Mouse (Mus musculus) cerebellum, postnatal 25 days (tissue): ENCODE data around the gene Map3k6.
A peak's percentile ranks its signal among the peaks of the same experiment; 100 is the strongest.

Experiments used
- DNase-seq, 2 experiments: peaks; one replicate each; pipeline ENCODE4 v3.0.0; 2021; ENCODE audit warnings: mixed read lengths in 2 of 2

Gene Map3k6

DNA sequence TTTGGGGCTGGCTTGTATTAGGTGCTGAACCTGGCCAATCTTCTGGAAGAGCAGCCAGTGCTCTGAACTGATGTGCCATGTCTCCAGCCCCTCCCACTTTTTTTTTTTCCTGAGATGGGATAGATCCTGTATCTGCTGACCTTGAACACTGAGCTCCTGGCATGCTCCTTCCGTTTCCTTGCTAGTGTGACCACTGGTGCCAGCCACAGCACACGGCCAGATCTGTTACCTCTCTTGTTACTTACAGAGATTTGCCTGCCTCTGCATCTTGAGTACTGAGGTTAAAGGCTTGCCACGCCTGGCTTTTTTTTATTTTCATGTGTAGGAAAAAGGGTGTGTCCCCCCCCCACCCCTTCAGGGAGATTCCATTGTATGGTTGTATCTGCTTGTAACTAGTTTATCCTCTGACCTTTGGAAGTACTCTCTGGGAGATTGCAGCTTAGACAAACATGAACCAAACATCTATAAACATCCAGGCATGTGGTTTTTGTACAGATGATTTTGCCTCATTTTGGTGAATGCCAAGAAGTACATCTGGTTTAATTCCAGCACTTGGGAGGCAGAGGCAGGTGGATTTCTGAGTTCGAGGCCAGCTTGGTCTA, 46.0 kb downstream of the Map3k6 start:
- DNase-seq, result no peak

DNA sequence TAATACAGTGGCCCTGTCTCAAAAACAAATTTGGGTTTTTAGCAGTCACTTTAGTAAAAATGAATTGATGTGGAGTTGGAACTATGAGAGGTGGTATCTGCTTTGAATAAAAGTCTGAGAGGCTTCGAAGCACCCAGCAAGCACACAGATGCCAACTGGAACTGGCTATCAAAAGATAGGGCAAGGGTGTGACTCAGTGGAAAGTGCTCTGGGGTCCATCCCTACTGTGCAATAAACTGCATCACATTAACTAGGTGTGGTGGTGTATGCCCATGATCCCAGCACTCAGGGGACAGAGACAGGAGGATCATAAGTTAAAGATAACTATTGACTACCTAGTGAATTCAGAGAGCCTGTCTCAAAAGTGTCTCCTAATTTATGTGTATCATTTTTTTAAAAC, 50.6 kb downstream of the Map3k6 start:
- DNase-seq, result no peak

DNA sequence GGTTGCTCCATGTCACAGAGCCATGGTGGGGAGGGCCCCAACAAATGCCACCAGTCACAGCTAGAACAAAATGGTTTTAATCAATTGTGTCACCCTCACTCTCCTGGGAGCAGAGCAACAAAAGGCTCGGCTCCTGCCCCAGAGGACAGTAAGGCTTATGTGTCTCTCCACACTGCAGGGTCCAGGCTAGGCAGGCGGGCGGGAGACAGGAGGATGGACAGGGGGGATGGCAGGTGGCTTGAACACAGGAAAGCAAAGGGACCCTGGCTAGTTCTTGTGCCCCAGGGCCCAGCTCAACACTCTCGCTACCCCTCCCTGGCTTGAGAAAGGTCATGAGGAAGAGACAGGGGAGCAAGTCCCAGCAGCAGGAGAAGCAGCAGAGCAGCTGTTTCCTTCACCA, 51.8 kb downstream of the Map3k6 start:
- no peak for DNase-seq

DNA sequence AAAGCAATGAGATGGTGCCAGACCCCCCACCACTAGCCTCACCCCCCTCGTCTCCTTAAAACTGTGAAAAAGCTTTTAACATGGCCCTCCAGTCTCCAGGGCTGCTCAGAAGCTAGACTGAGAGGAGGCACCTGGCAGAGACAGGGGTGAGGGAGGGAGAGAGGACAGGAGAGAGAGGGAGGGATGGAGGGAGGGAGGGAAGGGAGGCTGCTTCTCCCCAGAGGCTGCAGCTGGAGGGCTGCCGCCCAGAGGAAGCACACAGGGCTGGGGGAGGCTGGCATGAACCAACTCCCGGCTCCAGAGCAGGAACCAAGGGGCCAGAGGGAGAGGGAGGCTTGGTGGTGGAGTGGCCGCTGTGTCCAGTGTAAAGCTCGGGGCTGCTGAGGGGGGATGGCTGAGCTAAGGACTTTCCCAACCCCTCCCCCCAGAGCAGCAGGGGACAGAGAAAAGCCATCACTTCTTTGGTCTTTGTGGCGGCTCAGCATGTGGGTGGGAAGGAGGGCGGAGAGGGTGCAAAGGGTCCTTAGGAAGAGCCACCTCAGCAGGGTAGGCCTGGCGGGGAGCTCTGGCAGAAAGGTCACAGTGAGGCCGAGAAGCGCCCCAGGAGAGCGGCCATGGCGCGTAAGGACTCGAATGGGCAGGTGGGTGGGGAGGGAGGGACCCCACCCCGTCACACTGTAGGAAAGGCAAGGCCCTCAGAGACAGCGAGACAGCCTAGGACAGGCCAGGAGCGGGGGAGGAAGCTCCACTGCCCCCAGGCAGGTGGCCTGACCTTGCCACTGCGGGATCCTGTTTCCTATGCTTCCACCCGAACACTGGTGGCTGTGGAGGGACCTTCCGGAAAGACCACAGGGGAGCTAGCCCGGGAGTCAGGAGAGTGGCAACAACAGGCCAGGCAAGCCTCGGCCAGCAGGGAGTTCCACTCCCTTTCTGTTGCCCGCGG, 52.6 kb downstream of the Map3k6 start:
- DNase-seq, result no peak

DNA sequence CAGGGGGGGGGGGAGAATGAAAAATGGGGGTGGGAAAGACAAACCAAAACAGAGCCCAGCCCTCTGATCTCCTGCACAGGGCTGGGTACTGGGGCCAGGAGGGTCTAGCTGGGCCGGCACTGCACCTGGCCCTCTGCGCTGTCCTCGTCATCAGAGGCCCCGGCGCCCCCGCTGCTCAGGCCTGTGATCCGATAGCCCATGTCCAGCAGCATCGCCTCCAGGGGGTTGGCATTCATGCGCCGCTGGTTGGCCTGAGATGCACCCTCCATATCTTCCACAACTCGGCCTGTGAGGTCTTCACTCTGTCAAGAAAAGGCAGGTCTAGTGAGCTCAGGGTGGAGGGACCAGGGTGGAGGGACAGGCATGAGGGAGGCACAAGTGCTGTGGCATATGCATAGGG, 53.5 kb downstream of the Map3k6 start:
- DNase-seq, result no peak

DNA sequence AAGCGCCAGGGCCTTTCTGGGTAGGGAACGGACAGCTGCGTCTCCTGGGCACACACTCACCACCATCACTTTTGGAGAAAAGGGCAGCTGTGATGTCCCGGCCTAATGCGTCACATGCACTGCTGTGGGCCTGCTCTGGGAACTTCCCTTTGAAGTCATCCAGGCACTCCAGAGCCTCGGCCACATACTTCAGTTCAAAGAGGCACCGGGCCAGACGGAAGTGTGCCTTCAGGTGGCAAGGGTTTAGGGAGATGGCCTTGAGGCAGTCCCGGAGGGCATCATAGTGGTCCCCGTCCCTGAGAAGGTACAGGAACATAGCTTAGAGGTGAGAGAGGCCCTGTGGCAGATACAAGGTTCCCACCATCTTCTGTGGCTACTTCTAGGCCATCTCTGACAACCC, 56.7 kb downstream of the Map3k6 start:
- peak; percentile 45 to 55 for DNase-seq

DNA sequence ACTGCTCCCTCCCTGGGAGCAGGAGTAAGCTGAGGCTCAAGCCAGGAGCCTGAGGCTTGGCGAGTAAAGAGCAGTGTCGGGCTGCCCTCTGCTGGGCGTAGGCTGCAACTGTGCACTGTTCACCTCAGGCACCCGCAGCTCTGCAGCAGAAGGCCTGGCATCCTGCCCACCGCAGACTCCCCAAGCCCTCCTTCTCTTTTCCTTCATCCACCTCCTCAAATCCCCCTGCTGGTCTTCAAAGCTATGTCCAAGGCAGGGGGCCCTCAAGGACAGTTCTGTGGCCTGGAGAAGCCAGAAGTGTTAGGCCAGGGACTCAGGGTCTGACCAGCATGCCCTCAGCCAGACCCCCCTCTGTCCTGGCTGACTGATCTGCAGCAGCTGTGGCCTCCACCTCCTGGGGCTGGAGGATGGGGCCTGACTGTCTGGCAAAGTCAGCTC, 57.2 kb downstream of the Map3k6 start:
- DNase-seq, result peak; percentile 94 to 96

DNA sequence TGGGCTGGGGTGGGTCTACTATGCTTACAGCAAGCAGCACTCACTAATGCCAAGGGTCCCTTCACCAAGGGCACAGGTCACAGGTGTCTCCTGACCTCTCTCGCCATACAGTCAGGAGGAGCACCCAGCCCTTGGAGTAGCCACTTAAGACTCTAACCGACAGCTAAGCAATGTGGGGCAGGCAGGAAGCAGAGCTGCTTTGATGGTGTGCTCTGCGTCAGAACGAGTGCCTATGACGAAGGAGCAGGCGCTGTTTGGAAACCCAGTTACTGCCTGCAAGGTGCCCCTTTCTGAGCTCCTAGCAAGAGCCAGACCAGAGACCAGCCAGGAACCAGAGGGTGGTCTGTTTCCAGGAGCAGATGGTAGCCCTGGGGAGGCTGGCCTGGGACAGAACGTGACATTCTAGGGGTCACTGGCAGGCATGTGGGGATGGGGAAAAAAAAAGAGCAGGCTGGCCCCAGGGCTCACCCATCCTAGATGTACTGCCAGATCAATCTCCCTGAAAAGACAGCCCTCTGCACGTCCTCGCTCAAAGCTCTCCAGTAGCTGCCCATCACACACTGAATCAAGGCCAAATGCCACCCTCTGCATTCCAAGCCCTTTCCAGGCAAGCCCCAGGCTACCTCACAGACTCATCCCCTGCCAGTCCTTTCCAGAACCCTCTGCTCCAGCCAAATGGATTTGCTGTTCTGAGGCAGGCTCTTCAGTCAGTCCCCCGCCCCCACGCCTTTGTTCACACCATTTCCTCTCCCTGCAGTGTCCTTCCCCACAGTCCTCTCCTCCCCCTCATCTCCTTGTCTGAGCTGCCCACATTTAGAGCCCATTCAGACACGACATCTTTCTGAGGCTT, 58.1 kb downstream of the Map3k6 start:
- peak; percentile 91 to 92 for DNase-seq

DNA sequence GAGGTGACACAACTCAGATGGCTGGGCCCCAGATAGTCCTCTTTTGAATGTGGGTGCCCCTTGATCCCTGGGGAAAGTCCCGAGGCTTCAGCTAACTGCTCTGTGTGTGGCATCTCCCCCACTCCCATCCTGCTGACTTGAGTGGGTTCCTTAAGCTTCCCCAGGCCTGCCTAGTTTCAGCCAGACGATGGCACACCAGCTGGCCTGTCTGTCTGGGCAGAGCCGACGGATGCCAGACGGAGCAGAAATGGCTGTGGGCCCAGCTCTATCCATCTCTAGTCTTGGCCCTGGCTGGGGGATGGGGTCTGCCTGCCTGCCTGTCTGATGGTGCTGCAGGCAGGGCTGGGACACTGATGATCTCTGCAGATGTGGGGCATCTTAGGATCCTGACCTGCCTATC, 59.1 kb downstream of the Map3k6 start:
- peak; percentile 83 to 89 for DNase-seq

DNA sequence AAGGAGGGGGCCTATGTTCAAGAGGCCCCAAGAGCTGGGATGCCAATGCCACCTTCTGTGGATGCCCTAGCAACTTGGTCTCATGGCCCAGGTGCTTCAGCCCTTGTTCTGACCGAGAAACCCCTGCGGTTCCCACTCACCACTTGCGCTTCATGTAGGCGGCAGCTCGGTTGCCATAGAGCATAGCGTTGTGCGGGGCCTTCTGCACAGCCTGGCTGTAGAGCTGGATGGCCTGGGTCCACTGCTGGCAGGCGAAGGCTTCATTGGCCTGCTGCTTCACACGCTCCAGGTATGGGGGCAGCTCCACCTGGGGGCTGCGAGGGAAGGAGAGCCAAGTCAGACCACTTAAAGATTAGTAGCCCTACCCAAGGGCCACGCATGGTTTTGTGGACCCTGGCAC, 59.8 kb downstream of the Map3k6 start:
- no peak for DNase-seq

DNA sequence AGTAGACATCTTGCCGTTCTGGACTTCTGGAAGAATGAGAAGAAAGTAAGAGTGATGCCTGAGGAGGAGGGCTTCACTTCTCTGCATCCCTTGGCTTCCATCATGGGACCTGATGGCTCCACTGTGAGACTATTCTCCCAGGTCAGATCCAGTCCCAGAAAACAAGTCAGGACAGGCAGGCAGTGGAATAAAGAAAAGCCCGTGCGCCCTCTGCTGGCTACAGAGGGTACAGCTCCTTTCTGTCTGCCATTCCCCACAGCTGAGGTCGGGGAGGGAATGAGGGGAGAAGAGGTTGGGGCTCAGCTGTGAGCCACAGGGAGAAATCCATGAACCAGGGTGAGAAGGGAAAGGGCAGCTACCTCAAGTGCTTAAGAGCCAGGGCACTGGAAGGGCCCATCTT, 61.2 kb downstream of the Map3k6 start:
- DNase-seq, result peak; percentile 90 to 92
